Mouse (Mus musculus): ENCODE data around the gene Gm13275.
"Not testable (repeated sequence)": the region's sequence is repeated elsewhere in the genome, so short reads cannot be mapped to it uniquely, and the experiment has no call there.

Gene Gm13275

GRCm38 (mm10) chr4:88791250-88791649 lies 3.0 kb upstream of the Gm13275 start, which contains the start of gene Gm13278:
Gm13278 (plus strand) TSS chr4:88791550.
- not testable (repeated sequence) for ATAC-seq (ENCODE audit: insufficient number of reproducible peaks, low FRiP score, low TSS enrichment)

GRCm38 (mm10) chr4:88797097-88797496 lies 2.8 kb downstream of the Gm13275 start, which contains the start of gene Gm13279:
Gm13279 (plus strand) TSS chr4:88797397.
- not testable (repeated sequence) for ATAC-seq (ENCODE audit: insufficient number of reproducible peaks, low FRiP score, low TSS enrichment)

- ATAC-seq (ENCODE audit: insufficient number of reproducible peaks, low FRiP score, low TSS enrichment), result not testable (repeated sequence)
Measured at GRCm38 (mm10) chr4:88799365-88799764, 5.1 kb downstream of the Gm13275 start, which contains the start of gene Gm13285. Gm13285 (plus strand) TSS chr4:88799665.

GRCm38 (mm10) chr4:88802954-88803353 lies 8.7 kb downstream of the Gm13275 start, which contains the start of gene Gm13287:
Gm13287 (plus strand) TSS chr4:88803254.
- not testable (repeated sequence) for ATAC-seq (ENCODE audit: insufficient number of reproducible peaks, low FRiP score, low TSS enrichment)

- ATAC-seq (ENCODE audit: insufficient number of reproducible peaks, low FRiP score, low TSS enrichment), result not testable (repeated sequence)
Measured at GRCm38 (mm10) chr4:88805231-88805630, 10.9 kb downstream of the Gm13275 start, which contains the start of gene Gm13288. Gm13288 (plus strand) TSS chr4:88805531.

GRCm38 (mm10) chr4:88805761-88806160 lies 11.5 kb downstream of the Gm13275 start:
- not testable (repeated sequence) for ATAC-seq (ENCODE audit: insufficient number of reproducible peaks, low FRiP score, low TSS enrichment)

- no peak for ATAC-seq (ENCODE audit: insufficient number of reproducible peaks, low FRiP score, low TSS enrichment)
Measured at GRCm38 (mm10) chr4:88815928-88816327, 21.6 kb downstream of the Gm13275 start, which contains the start of gene Ifna7. Ifna7 (plus strand) TSS chr4:88816228.

- no peak for ATAC-seq (ENCODE audit: insufficient number of reproducible peaks, low FRiP score, low TSS enrichment)
Measured at GRCm38 (mm10) chr4:88819659-88820058, 25.4 kb downstream of the Gm13275 start, which contains the start of gene Ifna11. Ifna11 (plus strand) TSS chr4:88819959.

GRCm38 (mm10) chr4:88822995-88823394 lies 28.7 kb downstream of the Gm13275 start:
- ATAC-seq (ENCODE audit: insufficient number of reproducible peaks, low FRiP score, low TSS enrichment), result no peak

- ATAC-seq (ENCODE audit: insufficient number of reproducible peaks, low FRiP score, low TSS enrichment), result not testable (repeated sequence)
Measured at GRCm38 (mm10) chr4:88827116-88827515, 32.8 kb downstream of the Gm13275 start, which contains the start of gene Ifna6. Ifna6 (plus strand) TSS chr4:88827416.

- no peak for ATAC-seq (ENCODE audit: insufficient number of reproducible peaks, low FRiP score, low TSS enrichment)
Measured at GRCm38 (mm10) chr4:88830523-88830922, 36.2 kb downstream of the Gm13275 start.

- not testable (repeated sequence) for ATAC-seq (ENCODE audit: insufficient number of reproducible peaks, low FRiP score, low TSS enrichment)
Measured at GRCm38 (mm10) chr4:88835225-88835624, 40.9 kb downstream of the Gm13275 start, which contains the start of gene Ifna5. Ifna5 (plus strand) TSS chr4:88835525.

- ATAC-seq (ENCODE audit: insufficient number of reproducible peaks, low FRiP score, low TSS enrichment), result no peak
Measured at GRCm38 (mm10) chr4:88838828-88839227, 44.5 kb downstream of the Gm13275 start.

GRCm38 (mm10) chr4:88840058-88840457 lies 45.8 kb downstream of the Gm13275 start:
- ATAC-seq (ENCODE audit: insufficient number of reproducible peaks, low FRiP score, low TSS enrichment), result no peak

- ATAC-seq (ENCODE audit: insufficient number of reproducible peaks, low FRiP score, low TSS enrichment), result no peak
Measured at GRCm38 (mm10) chr4:88841438-88841911, 47.2 kb downstream of the Gm13275 start, which contains the start of gene Ifna4. Ifna4 (plus strand) TSS chr4:88841861.

Data from cerebellum, adult (tissue).